Mouse (Mus musculus) embryonic facial prominence, embryonic 10.5 days (tissue): ENCODE measurements around the gene Gas1. TPM values are rescaled to one million over a fixed set of nuclear protein-coding genes. Genes with fewer than 3 reads are reported as not detected.

Experiments used
- DNase-seq: peaks from one replicate; pipeline ENCODE4 v3.0.0-alpha.2; 2017; ENCODE audit warnings: low spot score
- H3K27ac ChIP-seq: fragments of 300-500 bp; sonication (generic); replicated peaks from 2 replicates; pipeline ENCODE4 v1.5.1; 2016; ENCODE audit warnings: mild to moderate bottlenecking
- H3K27me3 ChIP-seq: fragments of 300-500 bp; sonication (generic); replicated peaks from 2 replicates; pipeline ENCODE4 v1.6.1; 2016; ENCODE audit warnings: low read depth, mild to moderate bottlenecking; ENCODE audit not compliant: poor library complexity, severe bottlenecking
- H3K36me3 ChIP-seq: fragments of 300-500 bp; sonication (generic); replicated peaks from 2 replicates; pipeline ENCODE4 v1.6.1; 2016; ENCODE audit warnings: mild to moderate bottlenecking, moderate library complexity
- H3K4me1 ChIP-seq: fragments of 300-500 bp; sonication (generic); 2 replicates; pipeline ENCODE4 v1.6.1; 2016
- H3K4me3 ChIP-seq: fragments of 300-500 bp; sonication (generic); 2 replicates; pipeline ENCODE4 v1.5.1; 2016; ENCODE audit warnings: mild to moderate bottlenecking, moderate library complexity
- H3K9me3 ChIP-seq: fragments of 300-500 bp; sonication (generic); 2 replicates; pipeline ENCODE4 v1.6.1; 2016; ENCODE audit warnings: mild to moderate bottlenecking
- WGBS: fragments of 180-500 bp; shearing (Covaris S2); methylation state at CpG from one replicate; pipeline ENCODE4 v1.1.7; 2016; 5-methylcytosine and 5-hydroxymethylcytosine counted together
- polyA plus RNA-seq: library from polyadenylated mRNA; unstranded; fragments of >200 nt; fragmentation: Nextera tagmentation; extraction: Ambion mirVana; gene quantifications from 2 replicates; pipeline ENCODE4 v1.2.1, GENCODE M21; 2016

Gene Gas1
- polyA plus RNA-seq, 1 experiment from 2014 or later = 77.9 TPM

- Histone ChIP-seq H3K9me3 (no peaks in the 10 kb centered on the region), H3K36me3 (no peaks in the 10 kb centered on the region), H3K27ac (no peak overlapping the region), H3K4me3 (no peak overlapping the region), H3K4me1 (peaks cover 18% of the 10 kb centered on the region), H3K27me3 (no peaks in the 10 kb centered on the region)
- DNase-seq = no peak
- 70% methylated on average over 4 of the region's 4 CpGs for WGBS
Measured at GRCm38 (mm10) chr13:60182346-60182745, 5.2 kb upstream of the Gas1 start.

DNA sequence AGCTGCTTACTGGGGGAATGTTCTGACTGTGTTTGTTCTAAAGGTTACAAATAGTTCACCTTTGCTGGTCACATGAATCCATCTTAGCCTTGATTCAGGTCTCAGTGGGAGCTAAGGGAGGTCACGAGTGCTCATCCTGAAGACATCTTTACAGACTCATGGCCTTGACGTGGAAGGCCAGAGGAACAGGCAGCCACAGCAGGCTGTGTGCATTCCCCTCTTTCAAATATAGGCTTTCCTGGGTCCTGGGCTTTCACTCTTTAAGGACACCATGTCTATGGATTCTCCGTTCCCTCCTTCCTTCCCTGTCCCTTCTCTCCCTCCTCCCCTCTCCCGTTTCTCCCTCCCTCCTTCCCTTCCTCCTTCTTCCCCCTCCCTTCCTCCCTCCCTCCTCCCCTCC lies 2.5 kb upstream of the Gas1 start:
- Histone ChIP-seq H3K27me3 (no peaks in the 10 kb centered on the region), H3K9me3 (no peaks in the 10 kb centered on the region), H3K4me1 (peaks cover 25% of the 10 kb centered on the region), H3K4me3 (no peak overlapping the region), H3K36me3 (peaks cover 11% of the 10 kb centered on the region), H3K27ac (peak overlapping the region; percentile 99; the same call in 1 of the 2 replicates)
- DNase-seq = no peak
- 72% methylated on average over 4 of the region's 4 CpGs for WGBS

DNA sequence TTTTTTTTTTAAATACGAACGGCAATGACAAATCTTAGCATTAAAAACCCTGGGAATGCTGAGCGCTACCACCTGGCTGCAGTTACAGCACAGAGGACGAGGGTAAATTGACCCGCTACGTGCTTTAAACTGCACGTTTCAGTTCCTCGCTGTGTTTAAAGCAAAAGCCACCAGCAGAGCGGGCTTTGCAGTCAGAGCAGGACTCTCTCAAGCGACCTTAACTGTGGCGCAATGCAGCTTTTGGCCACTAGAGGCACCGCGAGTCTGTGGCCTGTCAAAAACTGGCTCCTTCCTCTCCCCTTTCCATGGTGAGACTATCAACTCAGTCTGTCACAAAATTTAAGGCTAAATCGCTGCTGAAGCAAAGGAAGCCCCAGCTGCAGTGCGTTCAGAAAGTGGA lies 1.3 kb upstream of the Gas1 start:
- DNase-seq = peak; percentile 93
- H3K27ac ChIP-seq = peak overlapping the region; percentile 99
- H3K27me3 ChIP-seq = no peaks in the 10 kb centered on the region
- no peaks in the 10 kb centered on the region for H3K9me3 ChIP-seq
- H3K4me3 ChIP-seq = peak overlapping the region; percentile 82
- under 1% methylated on average over 15 of the region's 15 CpGs for WGBS
- peaks cover 11% of the 10 kb centered on the region for H3K36me3 ChIP-seq
- H3K4me1 ChIP-seq = peaks cover 33% of the 10 kb centered on the region

DNA sequence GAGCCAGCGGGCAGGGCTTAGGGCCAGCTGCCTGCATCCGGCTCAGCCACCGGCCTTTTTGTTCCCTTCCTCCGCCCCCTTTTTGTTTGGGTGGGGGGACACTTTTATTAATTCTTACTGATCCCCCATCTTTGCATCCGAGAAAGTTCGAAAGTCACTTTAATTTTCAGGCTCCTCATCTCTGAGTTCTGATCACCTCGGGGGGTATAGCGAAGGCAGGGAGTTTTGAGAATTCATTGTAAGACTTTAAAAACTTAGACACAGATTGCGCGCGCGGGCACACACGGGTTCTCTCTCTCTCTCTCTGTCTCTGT lies 589 bp upstream of the Gas1 start:
- H3K4me1 ChIP-seq = peaks cover 40% of the 10 kb centered on the region
- WGBS = 0% methylated on average over 13 of the region's 13 CpGs
- H3K27ac ChIP-seq = peak overlapping the region; percentile 99
- H3K27me3 ChIP-seq = peaks cover 2% of the 10 kb centered on the region; the same call in 1 of the 2 replicates
- H3K4me3 ChIP-seq = peak overlapping the region; percentile 82
- H3K36me3 ChIP-seq = peaks cover 11% of the 10 kb centered on the region
- H3K9me3 ChIP-seq = no peaks in the 10 kb centered on the region
- no peak for DNase-seq

- no peak for DNase-seq
- peaks cover 50% of the 10 kb centered on the region for H3K4me1 ChIP-seq
- peak overlapping the region; percentile 99 for H3K27ac ChIP-seq
- H3K36me3 ChIP-seq = peaks cover 11% of the 10 kb centered on the region
- peaks cover 12% of the 10 kb centered on the region for H3K27me3 ChIP-seq
- no peaks in the 10 kb centered on the region for H3K9me3 ChIP-seq
- peak overlapping the region; percentile 82 for H3K4me3 ChIP-seq
- under 1% methylated on average over 53 of the region's 53 CpGs for WGBS
Measured at GRCm38 (mm10) chr13:60176776-60177105, 424 bp downstream of the Gas1 start.

GRCm38 (mm10) chr13:60176136-60176775 lies 909 bp downstream of the Gas1 start:
- Histone ChIP-seq H3K27ac (peak overlapping the region; percentile 99), H3K4me3 (peak overlapping the region; percentile 82), H3K27me3 (peaks cover 17% of the 10 kb centered on the region), H3K36me3 (peaks cover 11% of the 10 kb centered on the region), H3K4me1 (peaks cover 55% of the 10 kb centered on the region), H3K9me3 (no peaks in the 10 kb centered on the region)
- under 1% methylated on average over 82 of the region's 82 CpGs for WGBS
- peak; percentile 80 for DNase-seq

- H3K27ac ChIP-seq = peak overlapping the region; percentile 99
- DNase-seq = no peak
- under 1% methylated on average over 59 of the region's 59 CpGs for WGBS
- peaks cover 61% of the 10 kb centered on the region for H3K4me1 ChIP-seq
- peak overlapping the region; percentile 82 for H3K4me3 ChIP-seq
- H3K36me3 ChIP-seq = peaks cover 11% of the 10 kb centered on the region
- H3K27me3 ChIP-seq = peaks cover 19% of the 10 kb centered on the region
- H3K9me3 ChIP-seq = no peaks in the 10 kb centered on the region
Measured at GRCm38 (mm10) chr13:60175490-60176135, 1.6 kb downstream of the Gas1 start.

- peak; percentile 59 for DNase-seq
- under 1% methylated on average over 7 of the region's 7 CpGs for WGBS
Measured at GRCm38 (mm10) chr13:60174953-60175352, 2.2 kb downstream of the Gas1 start.

DNA sequence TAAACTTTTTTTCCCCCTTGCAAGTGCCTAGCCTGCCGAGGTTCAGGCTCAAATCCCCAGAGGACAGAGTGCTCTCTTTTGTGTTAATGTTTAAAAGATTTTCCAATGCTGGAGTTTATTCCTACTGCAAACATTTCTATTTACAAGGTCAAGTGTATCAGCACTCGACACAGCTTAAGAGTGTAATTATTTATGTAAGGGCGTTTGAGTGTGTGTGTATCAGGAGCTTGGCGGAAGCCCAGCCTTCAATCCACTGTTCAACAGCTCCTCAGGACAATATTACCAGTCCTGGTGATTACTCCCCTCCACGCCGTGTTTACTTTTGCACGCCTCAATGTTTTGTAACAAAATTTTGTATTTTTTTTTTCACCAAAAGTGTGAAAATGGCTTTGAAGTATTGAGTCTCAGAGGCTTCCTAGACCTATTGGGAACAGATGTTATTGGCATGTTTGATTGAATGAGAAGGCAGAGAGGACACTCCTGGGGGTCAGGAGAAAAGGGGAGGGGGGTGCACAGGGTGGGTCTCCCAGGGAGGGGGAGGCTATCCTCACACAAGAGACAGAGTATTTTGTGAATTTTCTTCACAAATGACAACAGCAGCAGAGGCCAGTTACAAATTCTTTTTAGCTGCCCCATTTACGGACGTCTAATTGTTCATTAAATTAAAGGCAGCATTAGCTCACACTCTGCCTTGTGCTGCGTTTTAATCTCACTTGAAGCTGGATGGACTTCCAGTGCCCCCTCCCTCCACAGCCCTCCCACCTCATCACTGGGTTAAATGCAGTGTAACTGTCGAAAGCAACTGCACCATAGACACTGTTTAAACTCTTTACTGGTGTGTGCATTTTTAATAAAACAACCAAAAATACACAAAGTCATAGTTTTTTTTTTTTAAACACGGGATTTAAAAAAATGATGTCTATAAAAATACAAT lies 3.3 kb downstream of the Gas1 start:
- peaks cover 11% of the 10 kb centered on the region for H3K36me3 ChIP-seq
- WGBS = 6% methylated on average over 12 of the region's 12 CpGs
- H3K4me3 ChIP-seq = peak overlapping the region; percentile 82
- DNase-seq = peak; percentile 47
- peak overlapping the region; percentile 99 for H3K27ac ChIP-seq
- H3K27me3 ChIP-seq = peaks cover 35% of the 10 kb centered on the region
- H3K4me1 ChIP-seq = peaks cover 52% of the 10 kb centered on the region
- no peaks in the 10 kb centered on the region for H3K9me3 ChIP-seq

More at GRCm38 (mm10) chr13:60174953-60175352, 2.2 kb downstream of the Gas1 start:
- H3K27me3 ChIP-seq = peaks cover 24% of the 10 kb centered on the region
- peak overlapping the region; percentile 99 for H3K27ac ChIP-seq
- peak overlapping the region; percentile 82 for H3K4me3 ChIP-seq
- peaks cover 11% of the 10 kb centered on the region for H3K36me3 ChIP-seq
- peaks cover 61% of the 10 kb centered on the region for H3K4me1 ChIP-seq
- H3K9me3 ChIP-seq = no peaks in the 10 kb centered on the region

DNA sequence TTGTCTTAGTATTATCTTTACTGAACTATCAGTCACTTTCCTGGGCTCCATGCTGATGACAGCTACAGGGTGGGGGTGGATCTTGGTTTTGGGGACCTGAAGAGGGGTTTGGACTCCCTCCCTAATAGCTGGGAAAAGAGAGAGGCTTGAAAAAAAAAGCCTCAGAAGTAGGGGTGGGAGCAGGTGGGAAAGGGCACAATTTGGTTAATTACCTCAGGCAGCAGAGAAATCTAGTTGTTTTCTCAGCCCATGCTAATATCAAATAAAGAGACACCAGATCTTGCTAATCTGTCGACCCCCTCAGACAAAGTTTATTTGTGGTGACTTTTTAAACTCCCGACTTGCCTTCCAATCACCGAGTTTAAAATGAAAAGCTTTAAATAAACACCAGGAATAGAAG lies 4.0 kb downstream of the Gas1 start:
- peaks cover 46% of the 10 kb centered on the region for H3K4me1 ChIP-seq
- peaks cover 11% of the 10 kb centered on the region for H3K36me3 ChIP-seq
- DNase-seq = no peak
- 5% methylated on average over 3 of the region's 3 CpGs for WGBS
- peak overlapping the region; percentile 82 for H3K4me3 ChIP-seq
- H3K27me3 ChIP-seq = peaks cover 41% of the 10 kb centered on the region
- H3K27ac ChIP-seq = peak overlapping the region; percentile 99
- no peaks in the 10 kb centered on the region for H3K9me3 ChIP-seq

DNA sequence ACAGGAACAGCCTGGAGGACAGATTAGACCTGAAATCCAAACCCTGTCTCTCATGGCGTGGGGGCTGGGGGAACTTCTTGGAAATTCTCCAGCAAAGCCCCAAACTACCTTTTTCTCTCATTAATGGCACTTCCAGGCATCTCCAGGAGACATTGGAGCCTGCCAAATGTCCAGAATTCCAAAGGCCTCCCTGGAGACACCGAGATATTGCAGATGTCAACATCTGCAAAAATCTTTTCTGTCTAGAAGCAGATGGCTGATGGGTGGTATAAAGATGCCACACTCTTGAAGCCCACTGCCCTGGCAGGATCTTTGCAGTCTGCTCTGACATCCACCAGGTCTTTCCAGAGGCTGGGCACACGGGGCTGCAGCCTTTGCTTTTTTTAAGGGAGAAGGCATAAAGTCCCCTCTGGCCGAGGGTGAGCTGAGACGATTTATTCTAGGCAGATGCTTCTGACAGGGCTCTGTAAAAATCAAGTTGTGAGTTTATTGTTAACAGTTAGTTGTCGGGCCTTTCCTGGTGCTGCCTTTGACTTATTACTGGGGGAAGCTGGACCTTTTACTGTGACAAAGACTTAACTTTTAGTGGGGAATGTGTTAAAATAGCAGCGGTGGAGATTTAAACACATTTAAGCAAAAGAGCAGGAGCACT lies 4.7 kb downstream of the Gas1 start:
- peak; percentile 36 for DNase-seq
- Histone ChIP-seq H3K27ac (peak overlapping the region; percentile 10; the same call in 1 of the 2 replicates), H3K36me3 (peaks cover 11% of the 10 kb centered on the region), H3K4me3 (peak overlapping the region; percentile 82; the same call in 1 of the 2 replicates), H3K9me3 (no peaks in the 10 kb centered on the region), H3K4me1 (peaks cover 43% of the 10 kb centered on the region), H3K27me3 (peaks cover 48% of the 10 kb centered on the region)
- 20% methylated on average over 7 of the region's 7 CpGs for WGBS

- Histone ChIP-seq H3K27ac (peak overlapping the region; percentile 5; the same call in 1 of the 2 replicates), H3K4me3 (no peak overlapping the region), H3K27me3 (peaks cover 54% of the 10 kb centered on the region), H3K36me3 (peaks cover 11% of the 10 kb centered on the region), H3K4me1 (peaks cover 43% of the 10 kb centered on the region), H3K9me3 (no peaks in the 10 kb centered on the region)
- WGBS = 80% methylated on average over 8 of the region's 8 CpGs
- no peak for DNase-seq
Measured at GRCm38 (mm10) chr13:60171781-60172180, 5.4 kb downstream of the Gas1 start.
